Mouse (Mus musculus): ENCODE results near the gene Auh.
A peak's percentile ranks its signal among the peaks of the same experiment; 100 is the strongest.

Auh gene

DNA sequence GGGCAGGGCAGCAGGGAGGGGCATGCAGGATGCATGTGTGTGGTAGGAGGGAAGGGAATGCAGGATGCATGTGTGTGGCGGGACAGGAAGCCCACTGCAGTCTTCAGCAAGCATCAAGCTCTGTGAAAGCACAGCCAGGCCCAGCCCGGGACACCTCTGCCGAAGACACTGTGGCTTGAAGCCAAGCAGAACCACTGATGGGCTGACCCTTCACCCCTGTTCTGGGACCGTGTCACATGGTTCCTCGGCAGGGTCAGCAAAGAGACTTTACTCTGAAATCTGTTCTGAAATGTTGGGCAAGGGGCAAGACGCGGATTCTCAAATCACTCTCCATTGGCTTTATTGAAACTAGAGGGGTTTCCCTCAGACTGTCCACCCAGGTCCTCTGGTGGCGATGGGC lies 94.9 kb downstream of the Auh start:
- ATAC-seq (ENCODE audit: low TSS enrichment), result no peak

DNA sequence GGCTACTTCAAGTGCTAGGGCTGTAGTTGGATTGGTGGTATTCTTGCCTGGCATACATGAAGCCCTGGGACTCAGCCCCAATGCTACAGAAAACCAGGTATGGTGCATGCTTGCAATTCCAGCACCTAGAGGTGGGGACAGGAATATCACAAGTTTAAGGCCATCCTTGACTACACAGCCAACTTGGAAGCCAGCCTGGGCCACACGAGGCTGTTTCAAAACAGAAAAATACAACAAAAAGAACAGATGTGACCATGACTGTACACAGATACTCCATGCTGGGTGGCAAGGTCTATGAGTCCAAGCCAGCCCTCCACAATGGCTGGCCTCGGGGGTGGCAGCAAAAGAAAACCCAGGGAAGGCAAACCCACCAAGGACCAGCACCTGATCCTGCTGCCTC lies 95.7 kb downstream of the Auh start:
- ATAC-seq (ENCODE audit: low TSS enrichment), result no peak

DNA sequence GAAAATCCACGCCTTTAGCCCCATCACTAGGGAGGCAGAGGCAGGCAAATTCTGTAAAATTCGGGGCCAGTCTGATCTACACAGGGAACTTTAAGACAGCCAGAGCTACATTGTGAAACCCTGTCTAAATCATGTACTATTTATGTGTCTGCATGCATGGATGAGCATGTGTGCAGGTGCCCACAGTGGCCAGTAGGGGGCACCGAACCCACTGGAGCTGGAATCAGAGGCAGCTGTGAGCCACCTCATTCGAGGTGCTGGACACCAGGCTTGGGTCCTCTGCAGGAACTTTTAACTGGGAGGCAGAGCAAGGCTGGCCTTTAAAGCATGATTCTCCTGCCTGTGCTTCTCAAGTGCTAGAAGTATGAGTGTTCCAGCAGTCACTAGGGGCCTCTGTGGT lies 96.3 kb downstream of the Auh start:
- 0 out of 2 replicates have a peak, but pooled peaks have one; percentile 14 for ATAC-seq (ENCODE audit: low TSS enrichment)

DNA sequence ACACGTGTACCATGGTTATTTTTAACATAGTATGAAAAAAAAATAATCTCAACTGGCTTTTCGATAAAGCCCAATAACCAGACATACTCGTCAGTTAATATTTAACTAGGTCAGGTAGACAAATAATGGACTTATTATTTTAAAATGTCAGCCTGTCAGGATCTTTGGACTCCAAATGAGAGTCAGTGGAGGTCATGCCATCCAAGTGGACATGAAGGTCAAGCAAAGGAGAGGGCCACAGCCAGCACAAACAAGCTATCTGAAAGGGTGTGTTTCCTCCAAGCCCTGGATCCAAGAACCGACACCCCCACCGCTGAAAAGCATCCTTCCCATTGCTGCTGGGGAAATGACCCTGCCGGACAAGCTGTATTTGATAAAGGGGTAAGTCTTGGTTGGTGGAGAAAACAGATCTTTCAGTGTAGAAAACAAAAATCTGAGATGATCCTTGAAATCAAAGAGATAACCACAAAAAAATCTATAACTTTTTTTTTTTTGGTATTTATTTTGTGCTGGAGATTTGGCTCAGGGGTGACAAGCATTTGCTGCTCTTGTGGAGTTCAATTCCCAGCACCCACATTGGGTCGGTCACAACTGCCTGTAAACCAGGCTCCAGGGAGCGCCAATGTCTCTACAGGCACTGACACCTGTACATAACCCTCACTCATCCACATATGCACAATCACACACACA lies 96.9 kb downstream of the Auh start:
- ATAC-seq (ENCODE audit: low TSS enrichment), result no peak

DNA sequence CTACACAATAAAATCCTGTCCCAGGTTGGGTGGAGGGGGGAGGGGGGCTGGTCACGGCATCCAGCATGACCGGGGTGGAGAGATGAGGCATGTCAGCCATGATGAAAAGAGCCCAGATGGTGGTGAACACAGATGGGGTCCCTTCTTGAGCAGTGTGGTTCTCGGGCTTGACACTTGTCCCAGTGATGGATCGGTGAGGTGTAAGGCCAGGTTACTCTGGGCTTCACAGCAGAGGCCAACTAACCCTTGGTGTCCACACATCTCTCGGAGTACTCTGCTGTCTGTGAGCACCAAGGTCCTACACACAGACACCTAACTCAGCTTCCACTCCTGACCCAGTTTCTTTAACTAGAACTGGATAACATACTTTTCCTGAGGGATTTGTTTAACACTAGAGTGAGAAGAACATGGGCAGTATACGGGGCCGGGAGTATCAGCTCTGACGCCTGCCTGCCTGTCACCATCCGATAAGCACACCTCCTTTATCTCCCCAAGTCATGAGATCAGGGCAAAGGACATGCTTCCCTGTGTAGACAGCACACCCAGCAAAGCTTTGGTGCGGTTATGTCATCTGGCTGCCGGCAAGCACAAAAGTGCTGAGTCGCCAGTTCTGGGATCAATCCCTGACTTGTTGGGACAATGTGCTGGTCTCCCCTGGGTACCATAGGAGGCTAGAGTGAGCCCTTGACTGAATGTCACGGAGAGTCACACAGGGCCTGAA lies 98.3 kb downstream of the Auh start:
- ATAC-seq (ENCODE audit: low TSS enrichment), result no peak

DNA sequence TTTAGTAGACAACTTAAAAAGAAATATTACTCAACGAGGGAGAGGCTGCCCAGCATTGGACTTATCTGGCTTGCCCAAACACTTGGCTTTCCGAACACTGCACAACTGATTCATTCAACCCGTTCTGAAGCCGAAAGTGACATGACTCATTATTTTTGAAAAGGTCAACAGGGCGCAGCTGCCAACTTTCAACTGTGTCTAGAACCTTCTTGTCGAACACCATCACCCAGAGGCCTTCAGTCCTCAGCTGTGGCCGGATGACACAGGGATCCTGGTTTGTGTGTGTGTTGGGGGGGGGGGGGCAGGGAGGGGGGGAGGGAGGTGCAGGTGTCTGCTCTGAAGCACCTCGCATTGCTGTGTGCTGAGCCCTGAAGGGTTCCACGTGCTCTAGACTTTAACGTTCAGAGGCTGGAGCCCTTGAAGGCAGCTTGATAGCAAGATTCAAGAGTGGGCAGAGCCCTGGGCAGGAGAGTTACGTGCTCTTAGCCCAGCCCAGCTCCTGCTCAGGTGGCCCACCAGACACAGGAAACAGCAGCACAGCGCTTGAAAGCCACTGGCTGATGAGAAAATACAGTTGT lies 100.4 kb downstream of the Auh start:
- no peak for ATAC-seq (ENCODE audit: low TSS enrichment)

DNA sequence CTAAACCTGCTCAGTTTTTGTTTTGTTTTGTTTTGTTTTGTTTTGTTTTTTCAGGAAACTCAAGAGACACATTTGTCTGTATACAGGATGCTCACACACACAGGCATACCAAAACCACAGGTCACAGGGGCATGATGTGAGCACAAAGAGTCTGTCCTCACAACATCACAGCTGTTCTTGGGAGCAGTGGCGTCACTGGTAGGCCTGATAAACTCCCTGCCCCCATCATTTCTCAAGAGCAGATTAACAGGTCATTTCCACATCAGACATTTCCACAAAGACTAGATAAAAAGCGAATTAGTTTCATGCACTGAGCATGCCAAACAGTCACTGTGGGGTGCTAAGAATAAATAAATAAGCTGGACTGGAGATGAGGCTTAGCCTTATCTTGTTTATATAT lies 101.3 kb downstream of the Auh start:
- no peak for ATAC-seq (ENCODE audit: low TSS enrichment)

DNA sequence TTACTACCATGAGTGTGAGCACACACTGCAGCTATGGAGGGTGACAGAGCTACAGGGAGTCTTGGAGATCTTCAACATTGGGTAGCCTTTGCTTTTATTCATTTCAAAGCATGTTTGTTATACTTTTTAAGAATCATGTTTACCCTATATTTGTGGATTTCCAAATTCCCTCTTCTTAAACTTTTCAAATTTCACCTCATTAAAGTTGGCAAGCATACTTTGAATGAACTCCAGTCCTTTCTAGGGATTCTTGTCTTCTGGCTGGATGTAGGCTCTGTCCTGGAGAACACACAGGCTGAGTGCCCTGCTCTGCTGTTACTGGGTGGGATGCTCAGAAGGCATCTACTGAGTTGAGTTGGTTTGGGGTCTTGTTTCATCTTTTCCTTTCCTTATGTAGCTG lies 102.8 kb downstream of the Auh start:
- no peak for ATAC-seq (ENCODE audit: low TSS enrichment)

DNA sequence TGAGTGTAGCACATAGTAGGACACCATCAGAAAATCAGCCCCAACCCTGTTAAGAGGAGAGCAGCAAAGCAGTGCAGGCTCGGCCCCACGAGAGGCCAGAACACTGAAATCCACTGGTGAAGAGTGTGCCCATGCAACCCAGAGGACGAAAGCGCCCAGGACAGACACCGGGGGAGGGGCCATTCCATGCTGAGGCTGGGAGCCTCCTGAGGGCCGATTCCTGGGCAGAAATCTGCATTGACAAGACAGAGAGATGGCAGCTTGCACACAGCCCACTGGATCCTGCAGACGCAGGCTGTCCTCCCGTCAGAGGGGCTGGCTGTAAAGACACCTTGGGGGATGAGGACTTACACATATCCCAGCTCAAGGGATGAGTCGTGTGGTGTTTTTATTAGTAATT lies 104.7 kb downstream of the Auh start:
- ATAC-seq (ENCODE audit: low TSS enrichment), result no peak

DNA sequence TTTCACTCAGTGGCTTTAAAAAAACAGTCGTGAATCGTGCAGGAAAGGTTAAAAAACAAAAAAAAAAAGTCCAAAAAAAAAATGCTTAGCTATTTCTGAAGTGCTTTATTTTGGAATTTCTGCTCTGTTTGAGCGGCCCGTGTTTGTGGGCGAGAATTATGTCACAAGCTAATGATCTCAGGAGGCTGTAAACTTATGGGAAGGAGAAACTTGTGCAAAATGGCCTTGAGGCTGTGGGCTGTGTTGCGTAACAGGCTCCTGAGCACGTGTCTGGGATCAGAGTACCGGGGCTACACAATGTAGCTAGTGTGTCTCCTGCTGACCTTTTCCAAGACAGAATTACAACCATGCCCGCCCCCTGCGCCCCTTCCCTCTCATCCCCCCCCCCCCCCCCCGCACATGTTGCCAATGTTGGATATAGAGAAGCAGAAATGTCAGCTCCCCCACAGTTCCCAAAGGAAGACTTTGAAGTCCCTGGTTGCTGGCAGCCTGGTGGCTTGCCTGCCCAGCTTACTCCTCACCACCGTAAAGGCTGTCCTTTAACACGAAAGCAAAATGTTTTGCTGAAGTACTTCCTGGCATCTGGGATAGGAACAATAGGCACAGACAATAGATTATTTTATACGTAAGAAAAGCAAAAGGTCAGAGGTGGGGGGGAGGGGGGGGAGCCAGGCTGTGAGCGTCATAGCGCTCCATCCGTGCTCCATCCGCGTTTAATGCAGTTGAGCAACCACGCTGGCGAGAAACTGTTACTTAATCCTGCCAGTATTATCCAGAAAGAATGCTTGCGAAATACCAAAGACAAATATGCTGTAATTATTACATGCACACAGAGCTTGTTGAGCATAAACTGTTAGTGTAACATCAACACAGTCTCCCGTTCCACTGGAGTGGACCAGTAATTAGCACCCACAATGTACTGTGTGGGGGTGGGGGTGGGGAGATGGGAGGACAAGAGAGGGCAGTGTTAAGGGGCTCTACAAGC lies 107.0 kb downstream of the Auh start:
- ATAC-seq (ENCODE audit: low TSS enrichment), result no peak

DNA sequence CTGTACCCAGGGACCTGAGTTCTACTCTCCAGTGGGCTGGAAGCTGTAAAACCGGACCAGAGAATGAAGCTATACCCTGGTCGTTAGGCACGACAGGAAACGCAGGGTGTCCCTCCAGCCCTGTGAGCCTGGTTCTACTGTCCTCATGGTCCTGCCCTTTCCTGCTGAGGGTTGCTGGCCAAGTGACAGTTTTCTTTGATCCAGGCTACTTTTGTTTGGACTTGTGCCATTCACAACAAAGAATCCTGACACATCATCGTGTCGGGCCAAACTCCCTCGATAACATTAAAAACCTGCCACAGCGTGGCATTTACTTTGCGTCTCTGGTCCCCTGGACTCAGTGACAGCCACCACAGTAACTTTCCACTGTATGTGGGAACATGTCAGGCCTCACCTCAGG lies 107.9 kb downstream of the Auh start:
- no peak for ATAC-seq (ENCODE audit: low TSS enrichment)

DNA sequence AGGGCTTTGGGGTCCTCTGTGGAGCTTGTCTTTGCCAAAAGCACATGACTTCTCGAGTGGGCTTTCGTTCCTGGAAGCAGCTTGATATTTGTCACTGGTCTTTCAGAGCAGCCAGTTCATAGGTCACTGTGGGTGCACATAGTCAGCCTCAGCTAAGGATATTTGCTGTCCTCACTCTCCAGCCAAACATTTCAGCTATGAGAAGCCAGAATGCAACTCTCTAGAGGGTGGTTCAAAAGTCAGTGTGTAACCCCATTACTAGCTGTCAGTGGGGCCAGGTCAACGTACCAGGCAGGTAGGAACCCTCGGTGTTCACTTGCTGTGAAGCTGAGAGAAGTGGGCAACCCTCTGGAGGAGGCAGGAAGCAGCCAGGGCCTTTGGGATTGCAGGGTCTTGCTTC lies 109.6 kb downstream of the Auh start:
- no peak for ATAC-seq (ENCODE audit: low TSS enrichment)

DNA sequence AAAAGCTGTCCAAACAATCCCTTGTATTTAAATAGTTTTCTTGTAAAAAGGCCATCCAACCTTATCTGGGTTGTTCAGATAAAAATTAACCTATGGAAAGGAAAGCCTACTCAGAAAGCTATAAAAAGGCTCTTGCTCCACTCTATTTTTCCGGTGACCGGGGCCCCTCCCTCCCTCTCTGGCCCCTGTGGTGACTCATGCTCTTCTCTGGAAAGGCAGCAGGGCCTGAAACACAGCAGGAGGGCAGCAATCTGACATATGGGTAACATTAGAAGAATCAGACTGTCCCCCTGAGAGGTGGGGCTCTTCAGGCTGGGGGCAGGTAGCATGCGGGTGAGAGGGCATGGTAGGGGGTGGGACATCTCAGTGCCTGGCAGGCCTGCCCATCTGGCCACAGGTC lies 110.7 kb downstream of the Auh start:
- no peak for ATAC-seq (ENCODE audit: low TSS enrichment)

DNA sequence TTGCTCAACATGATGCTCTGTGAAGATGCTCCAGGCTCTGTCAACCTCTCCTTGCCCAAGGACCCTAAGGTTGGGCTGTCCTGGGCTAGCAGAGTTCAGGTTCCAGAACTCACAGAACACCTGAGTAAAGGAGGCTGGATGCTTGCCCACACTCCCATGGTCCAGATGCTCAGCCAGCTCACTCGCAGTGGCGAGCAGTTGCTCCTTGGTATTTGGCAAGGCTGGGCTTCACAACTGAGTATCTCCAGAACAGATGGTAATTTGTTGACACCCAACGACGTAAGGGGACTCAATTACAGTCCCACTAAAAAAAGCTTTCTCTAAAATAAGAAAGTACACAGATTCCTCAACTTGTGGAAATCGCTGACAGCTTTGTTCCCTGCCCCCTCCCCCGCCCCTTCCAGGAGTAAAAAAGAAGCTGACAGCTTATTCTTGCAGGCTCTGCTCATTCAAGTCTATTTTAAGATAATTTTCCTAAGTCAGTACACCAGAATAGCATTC lies 111.4 kb downstream of the Auh start:
- ATAC-seq (ENCODE audit: low TSS enrichment), result peak; percentile 83

DNA sequence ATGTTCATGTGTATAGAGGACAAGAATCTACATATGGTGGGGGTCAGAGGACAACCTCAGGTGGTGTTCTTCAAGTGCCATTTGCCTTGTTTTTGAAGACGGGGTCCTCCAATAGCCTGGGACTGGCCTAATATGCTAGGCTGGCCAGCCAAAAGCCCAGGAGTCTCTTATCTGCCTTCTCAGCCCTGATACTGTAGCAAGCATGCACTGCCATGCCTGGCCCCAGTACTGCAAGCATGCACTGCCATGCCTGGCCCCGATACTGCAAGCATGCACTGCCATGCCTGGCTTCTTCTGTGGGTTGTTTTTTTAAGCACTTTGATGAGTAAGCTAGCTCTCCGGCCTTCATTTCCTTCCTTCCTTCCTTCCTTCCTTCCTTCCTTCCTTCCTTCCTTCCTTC lies 115.7 kb downstream of the Auh start:
- ATAC-seq (ENCODE audit: low TSS enrichment), result no peak

DNA sequence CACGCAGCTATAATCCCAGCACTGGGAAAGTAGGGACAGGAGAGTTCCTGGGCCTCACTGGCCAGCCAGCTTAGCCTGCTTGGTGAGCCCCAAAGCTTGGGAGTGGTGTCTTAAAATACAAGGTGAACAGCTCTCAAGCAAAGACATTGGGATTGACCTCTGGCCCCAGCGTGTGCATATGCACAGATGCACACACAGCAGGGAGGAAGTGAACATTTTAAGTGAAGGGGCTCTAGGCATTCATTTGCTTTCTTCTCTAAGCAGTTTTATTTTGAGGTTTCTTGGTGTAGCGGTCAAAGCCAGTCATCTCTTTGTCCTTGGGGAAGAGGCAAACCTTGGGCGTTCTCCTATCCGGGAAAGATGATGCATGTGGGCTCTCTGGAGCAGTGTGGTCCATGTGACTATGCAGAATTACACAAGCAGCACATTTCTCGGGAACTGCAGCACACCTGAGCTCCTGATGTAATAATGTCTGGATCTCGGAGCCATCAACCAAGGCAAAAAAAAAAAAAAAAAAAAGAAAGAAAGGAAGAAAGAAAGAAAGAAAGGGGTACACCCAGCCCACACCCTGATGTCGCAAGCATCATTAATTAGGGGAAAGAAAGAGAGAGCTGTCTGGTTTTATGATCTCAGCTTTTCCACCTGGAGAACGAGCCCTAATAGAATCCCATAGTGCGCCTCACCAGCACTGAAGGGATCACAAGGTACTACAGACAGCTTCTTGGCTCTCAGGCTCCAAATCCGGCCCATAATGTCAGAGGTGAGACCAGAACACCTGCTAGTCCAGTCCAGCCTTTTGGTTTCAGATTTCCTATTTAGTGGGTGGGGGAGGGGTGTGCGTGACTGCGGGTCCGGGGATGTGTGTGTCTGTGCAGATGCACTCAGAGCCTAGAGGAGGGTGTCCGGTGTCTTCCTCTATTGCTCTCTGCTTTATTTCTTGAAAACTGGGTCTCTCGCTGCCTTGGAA lies 116.6 kb downstream of the Auh start:
- no peak for ATAC-seq (ENCODE audit: low TSS enrichment)

DNA sequence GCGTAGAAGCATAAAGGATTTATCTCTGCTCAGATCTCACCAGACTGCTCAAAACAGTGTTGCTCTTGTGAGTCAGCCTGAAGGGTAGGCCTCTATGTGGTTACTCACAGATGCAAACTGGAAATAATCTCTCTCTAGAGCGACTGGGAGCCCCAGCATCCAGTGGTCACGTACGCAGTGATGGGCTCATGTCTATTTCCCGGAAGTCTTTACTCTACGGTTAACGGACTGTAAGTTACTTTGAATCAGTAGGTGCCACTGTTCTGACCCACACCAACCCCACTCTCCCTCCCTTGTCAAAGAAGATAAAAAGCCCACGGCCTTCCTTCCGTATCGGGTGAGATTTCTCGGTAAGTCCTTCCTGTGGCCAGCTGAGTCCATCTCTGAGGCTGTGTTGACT lies 121.8 kb downstream of the Auh start:
- no peak for ATAC-seq (ENCODE audit: low TSS enrichment)

DNA sequence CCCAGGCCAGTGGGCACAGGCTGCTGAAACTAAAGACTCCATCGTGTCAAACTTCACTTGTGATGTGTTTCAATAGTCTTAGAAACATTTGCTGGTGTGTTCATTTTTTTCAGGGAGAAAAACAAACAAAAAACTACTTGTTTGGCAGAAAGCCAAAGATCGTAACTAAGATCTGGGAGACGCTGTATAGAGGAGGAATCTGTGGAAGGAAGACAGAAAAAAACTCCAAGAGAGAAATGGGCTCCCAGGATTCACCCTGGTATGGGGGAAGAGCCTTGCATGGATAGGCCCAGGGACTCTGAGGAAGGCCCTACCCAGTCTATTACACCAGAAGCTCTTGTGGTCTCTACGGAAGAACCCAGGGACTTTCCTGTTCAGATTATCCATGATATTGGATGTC lies 123.5 kb downstream of the Auh start:
- ATAC-seq (ENCODE audit: low TSS enrichment), result no peak

DNA sequence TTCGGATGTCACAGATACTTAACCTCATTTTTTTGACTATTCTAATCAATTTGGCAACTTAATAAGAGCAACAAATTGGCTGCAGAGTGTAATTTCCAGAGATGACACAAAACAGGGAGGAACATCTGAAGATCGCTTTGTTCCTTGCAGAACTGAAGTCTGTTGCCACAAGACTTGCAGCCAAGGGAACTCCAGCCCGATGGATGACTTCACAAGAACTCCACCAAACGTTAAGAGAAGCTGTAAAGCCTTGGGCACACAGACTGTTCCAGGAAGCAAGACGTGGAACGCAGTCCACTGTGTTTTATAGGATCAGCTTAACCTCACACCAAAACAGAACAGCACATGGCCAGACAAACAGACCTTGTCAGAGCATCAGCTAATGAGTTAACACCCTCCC lies 123.9 kb downstream of the Auh start:
- ATAC-seq (ENCODE audit: low TSS enrichment), result no peak

DNA sequence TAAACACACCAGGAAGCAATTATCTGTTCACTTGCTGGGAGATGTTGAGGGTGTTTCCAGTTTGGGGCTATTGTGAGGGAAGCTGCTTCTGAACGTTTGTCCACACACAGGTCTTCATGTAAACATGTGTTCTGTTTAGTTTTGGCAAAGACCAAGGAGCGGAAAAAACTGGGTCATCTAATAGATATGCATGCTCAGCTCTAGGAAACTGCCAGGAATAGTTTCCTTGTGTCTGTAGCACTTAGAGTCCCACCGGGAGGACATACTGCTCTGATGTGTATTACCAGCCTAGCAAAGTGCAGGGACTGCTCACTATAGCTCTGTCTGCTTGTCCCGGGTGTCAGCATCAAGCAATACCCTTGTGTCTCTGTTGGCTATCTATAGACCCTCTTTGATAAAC lies 127.0 kb downstream of the Auh start:
- ATAC-seq (ENCODE audit: low TSS enrichment), result no peak
